Comparison of ENCODE assay signal across 8 mouse cellular contexts in genomic region chr7:101012541-101012940, GRCm38 (mm10). TPM values are rescaled to one million over a fixed set of nuclear protein-coding genes. Genes with fewer than 3 reads are reported as not detected.
DNase-seq lines count a peak whose midpoint lies in the region; ATAC-seq and TF ChIP-seq lines count a peak whose summit lies in the region.

Gene P2ry2, minus strand, starts transcription at chr7:101012866.

- H3K4me3 ChIP-seq in thymus, adult 2 months (ENCODE audit: control insufficient read depth, insufficient read depth, low read length): peak within 1 kb of the TSS; percentile 38
- peak within 1 kb of the TSS; percentile 57 to 60 for H3K4me3 ChIP-seq in heart, embryonic 14.5 days (ENCODE audit: control insufficient read depth in 1 of 2, insufficient read depth in 1 of 2, low read depth in 1 of 2, low read length in 2 of 2)
- H3K4me3 ChIP-seq in liver, embryonic 12.5 days: peak within 1 kb of the TSS; percentile 47

- ATAC-seq in heart, embryonic 14.5 days (ENCODE audit: insufficient number of reproducible peaks, insufficient read depth, low FRiP score, low read depth): no peak
- no peak for ATAC-seq in liver, embryonic 12.5 days

- TF ChIP-seq POLR2A in thymus, adult 2 months (IDR thresholded peaks at IDR 0.05; ENCODE audit: control insufficient read depth, extremely low read depth, insufficient read depth, low read length, poor library complexity): no peak

- no peak within 1 kb of the TSS for H3K27ac ChIP-seq in thymus, adult 2 months (ENCODE audit: control insufficient read depth, insufficient read depth, low read length)
- no peak within 1 kb of the TSS for H3K27ac ChIP-seq in heart, embryonic 14.5 days (replicated peaks in 1 of 2; ENCODE audit: control insufficient read depth in 1 of 2, insufficient read depth in 1 of 2, low read depth in 2 of 2, low read length in 2 of 2)
- no peak within 1 kb of the TSS for H3K27ac ChIP-seq in liver, embryonic 12.5 days

- 90% methylated on average over 4 of the region's 4 CpGs for WGBS in thymus, adult 2 months
- 71% methylated on average over 4 of the region's 4 CpGs for WGBS in heart, embryonic 14.5 days
- WGBS in liver, embryonic 12.5 days (ENCODE audit: insufficient replicate concordance): 53% methylated on average over 4 of the region's 4 CpGs

- no peak for DNase-seq in thymus, adult 2 months
- no peak for DNase-seq in thymus, adult 18-20 months
- no peak for DNase-seq in right cerebral cortex, postnatal 10 days (ENCODE audit: low spot score in 2 of 2)
- no peak for DNase-seq in cerebellum, adult 8-10 months
- no peak for DNase-seq in thymus, postnatal 4 days
- DNase-seq in left cerebral cortex, adult 11 months (ENCODE audit: low spot score): no peak

- H3K36me3 ChIP-seq in thymus, adult 2 months (ENCODE audit: control insufficient read depth, insufficient read depth, low read length): no peaks in the 10 kb centered on the region
- no peaks in the 10 kb centered on the region for H3K36me3 ChIP-seq in heart, embryonic 14.5 days (ENCODE audit: control insufficient read depth, insufficient read depth, low read length)
- no peaks in the 10 kb centered on the region for H3K36me3 ChIP-seq in liver, embryonic 12.5 days

- no peaks in the 10 kb centered on the region for H3K9me3 ChIP-seq in heart, embryonic 14.5 days (ENCODE audit: control insufficient read depth, low read length)
- no peaks in the 10 kb centered on the region for H3K9me3 ChIP-seq in liver, embryonic 12.5 days (replicated peaks)

- H3K27me3 ChIP-seq in thymus, adult 2 months (ENCODE audit: control insufficient read depth, insufficient read depth, low read length): peaks cover 6% of the 10 kb centered on the region; the same call in 1 of the 2 replicates
- peaks cover 51% of the 10 kb centered on the region for H3K27me3 ChIP-seq in heart, embryonic 14.5 days (ENCODE audit: control insufficient read depth, insufficient read depth, low read length)
- peaks cover 68% of the 10 kb centered on the region for H3K27me3 ChIP-seq in liver, embryonic 12.5 days (replicated peaks)

- TF ChIP-seq CTCF in thymus, adult 2 months (IDR thresholded peaks at IDR 0.05; ENCODE audit: borderline replicate concordance, control insufficient read depth, extremely low read depth, insufficient read depth, low read length, poor library complexity): no peak

- peaks cover 5% of the 10 kb centered on the region for H3K4me1 ChIP-seq in thymus, adult 2 months (replicated peaks; ENCODE audit: control insufficient read depth, insufficient read depth, low read length)
- peaks cover 5 to 9% of the 10 kb centered on the region in 2 experiments; a peak in 3 of 4 replicates for H3K4me1 ChIP-seq in heart, embryonic 14.5 days (ENCODE audit: control insufficient read depth in 2 of 2, insufficient read depth in 2 of 2, low read length in 2 of 2)
- H3K4me1 ChIP-seq in liver, embryonic 12.5 days: peaks cover 25% of the 10 kb centered on the region

- peak within 1 kb of the TSS; percentile 71 for H3K9ac ChIP-seq in heart, embryonic 14.5 days (ENCODE audit: low read length)
- H3K9ac ChIP-seq in liver, embryonic 12.5 days: peak within 1 kb of the TSS; percentile 47

- peak within 1 kb of the TSS; percentile 96 for H3K4me2 ChIP-seq in heart, embryonic 14.5 days (ENCODE audit: low read length)
- H3K4me2 ChIP-seq in liver, embryonic 12.5 days: peak within 1 kb of the TSS; percentile 74

RNA-seq across cellular contexts. Expression of gene P2ry2, which starts in this region (rescaled TPM):
- polyA plus RNA-seq in thymus, adult 2 months (2012; rRNA removed): 4.3 and 5.3 TPM in 2 replicates
- polyA plus RNA-seq in heart, embryonic 14.5 days (2014; fragmentation: Nextera tagmentation; extraction: Ambion mirVana): 1.8 and 2.5 TPM in 2 replicates
- polyA plus RNA-seq in liver, embryonic 12.5 days (2016; fragmentation: Nextera tagmentation; extraction: Ambion mirVana): 1.2 TPM in 2 replicates
